Mouse (Mus musculus): Measurements from ENCODE around the gene Asic4.

Asic4 gene

GRCm38 (mm10) chr1:75503651-75503980 lies 53.4 kb downstream of the Asic4 start:
- DNase-seq (ENCODE audit: low spot score) = no peak

GRCm38 (mm10) chr1:75504256-75505045 lies 54.2 kb downstream of the Asic4 start:
- DNase-seq (ENCODE audit: low spot score) = no peak

- peak; percentile 68 for DNase-seq (ENCODE audit: low spot score)
These were observed 55.1 kb downstream of the Asic4 start for GRCm38 (mm10) chr1:75505159-75505955.

GRCm38 (mm10) chr1:75505956-75506831 lies 56.0 kb downstream of the Asic4 start, which contains the start of gene Obsl1:
Gene Obsl1 (minus strand): TSS chr1:75506452.
- DNase-seq (ENCODE audit: low spot score) = peak; percentile 74

- DNase-seq (ENCODE audit: low spot score) = no peak
These were observed 56.8 kb downstream of the Asic4 start, which contains the start of gene Inha for GRCm38 (mm10) chr1:75507006-75507405. Gene Inha (plus strand): TSS chr1:75507077.

GRCm38 (mm10) chr1:75509586-75509985 lies 59.4 kb downstream of the Asic4 start:
- no peak for DNase-seq (ENCODE audit: low spot score)

- DNase-seq (ENCODE audit: low spot score) = no peak
These were observed 59.9 kb downstream of the Asic4 start for GRCm38 (mm10) chr1:75510154-75510553.

GRCm38 (mm10) chr1:75511437-75512210 lies 61.4 kb downstream of the Asic4 start:
- no peak for DNase-seq (ENCODE audit: low spot score)

GRCm38 (mm10) chr1:75512550-75512949 lies 62.3 kb downstream of the Asic4 start:
- no peak for DNase-seq (ENCODE audit: low spot score)

GRCm38 (mm10) chr1:75516703-75517380 lies 66.6 kb downstream of the Asic4 start:
- DNase-seq (ENCODE audit: low spot score) = no peak

- no peak for DNase-seq (ENCODE audit: low spot score)
These were observed 67.7 kb downstream of the Asic4 start for GRCm38 (mm10) chr1:75517984-75518383.

- DNase-seq (ENCODE audit: low spot score) = no peak
These were observed 68.2 kb downstream of the Asic4 start for GRCm38 (mm10) chr1:75518427-75518826.

- DNase-seq (ENCODE audit: low spot score) = no peak
These were observed 69.3 kb downstream of the Asic4 start for GRCm38 (mm10) chr1:75519576-75519975.

- DNase-seq (ENCODE audit: low spot score) = peak; percentile 95
These were observed 71.2 kb downstream of the Asic4 start, which contains the start of gene Stk11ip for GRCm38 (mm10) chr1:75521321-75522031. Gene Stk11ip (plus strand): TSS chr1:75521529.
